Comparison of ENCODE assay signal across 8 mouse cellular contexts in genomic region chr3:95133176-95133575, GRCm38 (mm10). TPM values are rescaled to one million over a fixed set of nuclear protein-coding genes. Genes with fewer than 3 reads are reported as not detected.
DNase-seq lines count a peak whose midpoint lies in the region; ATAC-seq and TF ChIP-seq lines count a peak whose summit lies in the region.

No protein-coding gene starts in this region.

- TF ChIP-seq CTCF in lung, adult 2 months (IDR thresholded peaks at IDR 0.05; ENCODE audit: insufficient read depth, low read length): no peak

- no peaks in the 10 kb centered on the region for H3K9me3 ChIP-seq in embryonic facial prominence, embryonic 15.5 days (replicated peaks)
- H3K9me3 ChIP-seq in intestine, embryonic 15.5 days: no peaks in the 10 kb centered on the region
- H3K9me3 ChIP-seq in neural tube, embryonic 12.5 days: no peaks in the 10 kb centered on the region

- TF ChIP-seq POLR2A in lung, adult 2 months (IDR thresholded peaks at IDR 0.05; ENCODE audit: borderline replicate concordance, extremely low read depth, low read depth, low read length): no peak

- ATAC-seq in embryonic facial prominence, embryonic 15.5 days (ENCODE audit: insufficient number of reproducible peaks, low FRiP score, low TSS enrichment, low read depth): no peak
- no peak for ATAC-seq in intestine, embryonic 15.5 days
- no peak; the same call in 1 of the 2 replicates for ATAC-seq in neural tube, embryonic 12.5 days (ENCODE audit: low FRiP score, low read depth)

- no peak for DNase-seq in lung, adult 2 months
- no peak for DNase-seq in lung, postnatal 25 days (ENCODE audit: low spot score)
- no peak for DNase-seq in left cerebral cortex, adult 18-20 months (ENCODE audit: low spot score in 2 of 2)
- no peak for DNase-seq in adrenal gland, postnatal 14 days
- no peak for DNase-seq in retina, postnatal 1 day

- H3K4me1 ChIP-seq in lung, adult 2 months (ENCODE audit: control insufficient read depth, insufficient read depth, low read length): 0 out of 2 replicates have a peak, but pooled peaks cover 8% of the 10 kb centered on the region
- peaks cover 19% of the 10 kb centered on the region for H3K4me1 ChIP-seq in embryonic facial prominence, embryonic 15.5 days
- 0 out of 2 replicates have a peak, but pooled peaks cover 8% of the 10 kb centered on the region for H3K4me1 ChIP-seq in intestine, embryonic 15.5 days (replicated peaks)
- peaks cover 27% of the 10 kb centered on the region for H3K4me1 ChIP-seq in neural tube, embryonic 12.5 days

- peak overlapping the region; percentile 73 for H3K27ac ChIP-seq in embryonic facial prominence, embryonic 15.5 days (replicated peaks)
- H3K27ac ChIP-seq in intestine, embryonic 15.5 days: peak overlapping the region; percentile 63
- H3K27ac ChIP-seq in neural tube, embryonic 12.5 days: no peak overlapping the region

- H3K27me3 ChIP-seq in embryonic facial prominence, embryonic 15.5 days: no peaks in the 10 kb centered on the region
- no peaks in the 10 kb centered on the region for H3K27me3 ChIP-seq in intestine, embryonic 15.5 days (replicated peaks)
- H3K27me3 ChIP-seq in neural tube, embryonic 12.5 days (replicated peaks): no peaks in the 10 kb centered on the region

- peak overlapping the region; percentile 81 for H3K4me2 ChIP-seq in embryonic facial prominence, embryonic 15.5 days (replicated peaks)
- peak overlapping the region; percentile 69 for H3K4me2 ChIP-seq in intestine, embryonic 15.5 days (replicated peaks)
- H3K4me2 ChIP-seq in neural tube, embryonic 12.5 days (replicated peaks): peak overlapping the region; percentile 76

- WGBS in lung, adult 2 months: 50% methylated on average over 11 of the region's 11 CpGs
- WGBS in embryonic facial prominence, embryonic 15.5 days: 53% methylated on average over 11 of the region's 11 CpGs
- WGBS in intestine, embryonic 15.5 days: 52% methylated on average over 11 of the region's 11 CpGs
- 62% methylated on average over 11 of the region's 11 CpGs for WGBS in neural tube, embryonic 12.5 days

- peak overlapping the region; percentile 75 for H3K9ac ChIP-seq in embryonic facial prominence, embryonic 15.5 days
- peak overlapping the region; percentile 67 for H3K9ac ChIP-seq in intestine, embryonic 15.5 days
- peak overlapping the region; percentile 59 for H3K9ac ChIP-seq in neural tube, embryonic 12.5 days

- peaks cover 31% of the 10 kb centered on the region for H3K36me3 ChIP-seq in embryonic facial prominence, embryonic 15.5 days
- H3K36me3 ChIP-seq in intestine, embryonic 15.5 days: peaks cover 4% of the 10 kb centered on the region
- H3K36me3 ChIP-seq in neural tube, embryonic 12.5 days: peaks cover 15% of the 10 kb centered on the region

- H3K4me3 ChIP-seq in lung, adult 2 months (replicated peaks; ENCODE audit: extremely low read depth, low read depth, low read length): peak overlapping the region; percentile 96
- peak overlapping the region; percentile 56 for H3K4me3 ChIP-seq in embryonic facial prominence, embryonic 15.5 days (replicated peaks)
- H3K4me3 ChIP-seq in intestine, embryonic 15.5 days (replicated peaks): peak overlapping the region; percentile 59
- H3K4me3 ChIP-seq in neural tube, embryonic 12.5 days: peak overlapping the region; percentile 60

RNA-seq across cellular contexts. Expression of gene Scnm1, which starts 0.6 kb away (rescaled TPM):
- 30.1 and 43.7 TPM in 2 replicates for polyA plus RNA-seq in lung, adult 2 months (2012; rRNA removed)
- polyA plus RNA-seq in embryonic facial prominence, embryonic 15.5 days (2015; fragmentation: Nextera tagmentation; extraction: Ambion mirVana): 73.0 and 79.5 TPM in 2 replicates
- polyA plus RNA-seq in intestine, embryonic 15.5 days (2015; fragmentation: Nextera tagmentation; extraction: Ambion mirVana): 57.0 and 62.3 TPM in 2 replicates
- polyA plus RNA-seq in neural tube, embryonic 12.5 days (2016; fragmentation: Nextera tagmentation; extraction: Ambion mirVana): 86.5 and 91.3 TPM in 2 replicates
- 10 to 100 TPM; 45.3 to 47.6 TPM for total RNA-seq in left cerebral cortex, adult 18-20 months (2021)
- total RNA-seq in adrenal gland, postnatal 14 days (2021): 39.8 and 43.6 TPM in 2 replicates

RNA-seq across cellular contexts. Expression of gene Lysmd1, which starts 0.7 kb away (rescaled TPM):
- 4.5 and 7.8 TPM in 2 replicates for polyA plus RNA-seq in lung, adult 2 months (2012; rRNA removed)
- 16.9 and 17.4 TPM in 2 replicates for polyA plus RNA-seq in embryonic facial prominence, embryonic 15.5 days (2015; fragmentation: Nextera tagmentation; extraction: Ambion mirVana)
- polyA plus RNA-seq in intestine, embryonic 15.5 days (2015; fragmentation: Nextera tagmentation; extraction: Ambion mirVana): 10.3 and 10.7 TPM in 2 replicates
- polyA plus RNA-seq in neural tube, embryonic 12.5 days (2016; fragmentation: Nextera tagmentation; extraction: Ambion mirVana): 24.5 and 24.8 TPM in 2 replicates
- total RNA-seq in left cerebral cortex, adult 18-20 months (2021): 10 to 100 TPM; 15.8 to 17.1 TPM
- 9.0 and 11.3 TPM in 2 replicates for total RNA-seq in adrenal gland, postnatal 14 days (2021)

RNA-seq across cellular contexts. Expression of gene Tmod4, which starts 8.9 kb away (rescaled TPM):
- 1.5 and 3.5 TPM in 2 replicates for polyA plus RNA-seq in lung, adult 2 months (2012; rRNA removed)
- polyA plus RNA-seq in embryonic facial prominence, embryonic 15.5 days (2015; fragmentation: Nextera tagmentation; extraction: Ambion mirVana): 1.7 and 3.8 TPM in 2 replicates
- 0.83 and 0.99 TPM in 2 replicates for polyA plus RNA-seq in intestine, embryonic 15.5 days (2015; fragmentation: Nextera tagmentation; extraction: Ambion mirVana)
- 1.3 and 1.6 TPM in 2 replicates for polyA plus RNA-seq in neural tube, embryonic 12.5 days (2016; fragmentation: Nextera tagmentation; extraction: Ambion mirVana)
- under 1 TPM in 1 of 2 experiments, not detected in 1; 0.73 TPM for total RNA-seq in left cerebral cortex, adult 18-20 months (2021)
- 1.4 TPM in 1 of 2 replicates, not detected in the other for total RNA-seq in adrenal gland, postnatal 14 days (2021)

RNA-seq across cellular contexts. Expression of gene Tnfaip8l2, which starts 9.0 kb away (rescaled TPM):
- polyA plus RNA-seq in lung, adult 2 months (2012; rRNA removed): 24.6 and 26.4 TPM in 2 replicates
- polyA plus RNA-seq in embryonic facial prominence, embryonic 15.5 days (2015; fragmentation: Nextera tagmentation; extraction: Ambion mirVana): 6.6 and 7.6 TPM in 2 replicates
- polyA plus RNA-seq in intestine, embryonic 15.5 days (2015; fragmentation: Nextera tagmentation; extraction: Ambion mirVana): 4.3 and 5.3 TPM in 2 replicates
- 2.7 and 3.3 TPM in 2 replicates for polyA plus RNA-seq in neural tube, embryonic 12.5 days (2016; fragmentation: Nextera tagmentation; extraction: Ambion mirVana)
- 1 to 10 TPM; 1.5 to 1.6 TPM for total RNA-seq in left cerebral cortex, adult 18-20 months (2021)
- 1.7 and 7.8 TPM in 2 replicates for total RNA-seq in adrenal gland, postnatal 14 days (2021)

RNA-seq across cellular contexts. Expression of gene Vps72, which starts 22.4 kb away (rescaled TPM):
- polyA plus RNA-seq in lung, adult 2 months (2012; rRNA removed): 55.3 and 62.2 TPM in 2 replicates
- polyA plus RNA-seq in embryonic facial prominence, embryonic 15.5 days (2015; fragmentation: Nextera tagmentation; extraction: Ambion mirVana): 142 and 162 TPM in 2 replicates
- polyA plus RNA-seq in intestine, embryonic 15.5 days (2015; fragmentation: Nextera tagmentation; extraction: Ambion mirVana): 112 and 113 TPM in 2 replicates
- polyA plus RNA-seq in neural tube, embryonic 12.5 days (2016; fragmentation: Nextera tagmentation; extraction: Ambion mirVana): 227 and 232 TPM in 2 replicates
- 10 to 100 TPM; 41.7 to 44.4 TPM for total RNA-seq in left cerebral cortex, adult 18-20 months (2021)
- total RNA-seq in adrenal gland, postnatal 14 days (2021): 56.6 and 62.8 TPM in 2 replicates
